Mouse (Mus musculus) spleen, adult 12 weeks (tissue): Measurements from ENCODE around the gene Klhdc2.

Source experiments
- DNase-seq: peaks from one replicate; pipeline ENCODE4 v3.0.0; 2022; ENCODE audit warnings: low spot score

Klhdc2 gene

DNA sequence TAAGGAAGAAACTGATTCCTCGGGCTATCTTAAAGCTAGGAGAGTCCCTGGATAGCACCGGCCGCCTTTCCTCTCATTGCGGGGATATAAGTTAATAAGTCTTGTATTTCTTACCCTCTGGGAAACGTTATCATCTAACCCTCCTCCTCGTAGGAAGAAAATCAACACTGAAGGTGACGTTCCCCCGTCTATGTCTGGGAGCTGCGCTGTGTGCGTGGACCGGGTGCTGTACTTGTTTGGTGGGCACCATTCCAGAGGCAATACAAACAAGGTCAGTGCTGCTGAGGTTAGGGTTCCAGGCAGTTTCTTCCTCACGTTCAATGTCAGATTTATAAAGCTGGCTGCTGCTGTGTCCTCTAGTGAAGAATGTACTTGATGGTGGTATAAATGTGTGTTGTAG is 5.7 kb downstream of the Klhdc2 start:
- no peak for DNase-seq

- DNase-seq = no peak
Measured at GRCm38 (mm10) chr12:69304051-69304450, 7.6 kb downstream of the Klhdc2 start.

GRCm38 (mm10) chr12:69306333-69306732 is 9.9 kb downstream of the Klhdc2 start:
- no peak for DNase-seq

DNA sequence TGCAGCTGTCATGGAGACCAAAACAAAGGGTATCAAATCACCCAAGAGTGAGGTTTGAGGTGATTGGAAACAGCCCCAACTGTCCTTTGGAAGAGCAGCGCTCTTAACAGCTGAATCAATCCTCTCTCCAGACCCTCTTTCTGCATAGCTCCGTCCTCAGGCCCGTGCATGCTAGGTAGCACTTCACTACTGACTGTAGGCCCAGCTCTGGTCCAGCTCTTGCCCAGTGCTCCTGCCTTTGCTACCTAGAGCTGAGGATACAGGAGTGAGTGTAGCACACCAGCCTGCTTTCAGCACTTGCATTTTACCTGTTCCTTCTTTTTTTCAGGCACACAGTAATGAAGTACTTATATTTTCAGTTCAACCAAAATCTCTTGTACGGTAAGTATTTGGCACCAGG is 13.2 kb downstream of the Klhdc2 start:
- DNase-seq = no peak

GRCm38 (mm10) chr12:69318431-69318830 is 21.9 kb downstream of the Klhdc2 start:
- no peak for DNase-seq

DNA sequence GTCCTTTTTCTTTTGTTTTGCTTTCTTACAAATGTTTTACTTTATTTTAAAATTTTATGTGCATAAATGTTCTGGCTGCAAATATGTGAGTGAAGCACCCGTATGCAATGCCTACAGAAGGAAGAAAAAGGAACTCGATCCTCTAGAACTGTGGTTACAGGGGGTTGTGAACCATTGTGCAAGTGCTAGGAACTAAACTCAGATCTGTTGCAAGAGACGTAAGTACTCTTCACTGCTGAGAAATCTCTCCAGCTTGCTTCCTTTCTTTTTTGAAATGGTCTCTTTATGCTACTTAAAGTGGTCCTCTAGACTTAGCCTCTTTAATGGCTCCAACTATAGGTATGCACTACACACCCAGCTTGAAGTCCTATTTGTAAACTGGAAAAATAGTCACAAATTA is 34.7 kb downstream of the Klhdc2 start:
- DNase-seq = no peak

- no peak for DNase-seq
Measured at GRCm38 (mm10) chr12:69332147-69332546, 35.7 kb downstream of the Klhdc2 start.

GRCm38 (mm10) chr12:69333547-69333946 is 37.1 kb downstream of the Klhdc2 start:
- DNase-seq = peak; percentile 11

GRCm38 (mm10) chr12:69349928-69350327 is 53.4 kb downstream of the Klhdc2 start:
- no peak for DNase-seq

- DNase-seq = no peak
Measured at GRCm38 (mm10) chr12:69351685-69352084, 55.2 kb downstream of the Klhdc2 start.

DNA sequence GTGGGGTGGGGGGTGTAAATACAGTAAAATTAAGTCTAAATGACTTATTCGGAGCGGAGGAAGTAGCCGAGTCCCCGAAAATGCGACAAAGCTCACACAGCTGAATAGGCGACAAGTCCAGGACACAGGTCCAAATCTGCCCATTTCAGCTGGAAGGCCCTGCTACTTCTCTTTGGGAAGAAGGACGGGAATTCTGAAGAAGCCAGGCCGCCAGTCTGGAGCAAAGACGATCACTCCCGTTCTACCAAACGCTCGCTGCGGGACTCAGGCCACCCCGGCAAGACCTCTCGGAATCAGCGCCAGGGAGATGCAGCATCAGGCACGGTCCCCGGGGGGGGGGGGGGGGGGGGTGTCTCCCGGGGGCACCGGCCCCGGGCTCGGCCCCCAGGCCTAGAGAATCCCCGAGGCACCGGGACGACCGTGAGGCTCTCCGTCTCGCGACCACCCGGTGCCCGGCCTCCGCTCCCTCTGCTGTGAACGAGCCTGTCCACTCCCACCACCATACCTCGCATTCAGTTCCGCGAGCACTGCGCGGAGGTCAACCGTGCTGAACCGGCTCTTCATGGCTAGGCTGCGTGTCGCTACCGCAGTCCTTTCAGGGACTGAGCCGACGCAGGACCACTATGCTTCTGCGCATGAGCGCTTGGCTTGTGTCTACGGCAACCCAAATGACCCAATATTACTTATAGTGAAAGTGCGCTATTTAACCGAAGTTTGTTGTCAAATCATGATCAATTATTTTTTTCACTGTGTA is 60.2 kb downstream of the Klhdc2 start, which contains the start of gene Nemf:
Gene Nemf (minus strand): TSS at position 620 of the 754 bp plus-strand sequence.
- DNase-seq = peak; percentile 75

DNA sequence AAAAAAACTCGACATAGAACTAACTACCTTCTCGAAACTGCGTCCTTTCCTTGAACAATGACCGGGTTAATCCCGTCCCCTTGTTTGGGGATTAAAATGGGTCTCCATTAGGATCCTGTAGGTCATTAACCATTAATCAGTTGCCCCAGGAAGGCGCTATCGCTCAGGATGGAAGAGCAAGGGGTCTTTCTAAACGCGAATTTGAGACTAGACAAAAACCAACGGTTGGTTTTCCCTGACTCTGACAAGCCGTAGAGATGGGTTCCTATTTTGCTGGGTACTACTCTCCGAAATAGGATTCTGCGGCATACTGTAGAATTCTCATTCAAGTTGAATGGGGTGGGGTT is 60.8 kb downstream of the Klhdc2 start:
- DNase-seq = no peak
